Comparison of ENCODE assay signal across 12 mouse cellular contexts in the genomic region with DNA sequence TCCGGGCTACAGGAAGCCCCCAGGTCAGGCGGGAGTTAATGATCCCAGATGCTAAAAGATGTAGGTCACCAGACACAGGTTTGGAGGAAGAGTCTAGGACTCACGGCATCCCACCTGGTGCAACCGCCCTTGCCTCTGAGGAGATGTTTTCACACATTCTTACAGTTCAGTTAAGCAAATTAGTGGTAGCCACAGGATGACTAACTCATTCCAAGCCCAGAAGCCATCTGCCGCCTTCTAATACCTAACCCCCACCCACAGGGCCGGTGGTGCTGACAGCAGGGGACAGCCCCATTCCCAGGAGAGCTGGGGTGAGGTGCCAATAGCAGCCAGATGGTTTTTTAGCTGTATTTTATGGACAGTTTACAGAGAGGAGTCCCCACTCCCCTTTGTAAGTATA. TPM values are rescaled to one million over a fixed set of nuclear protein-coding genes. Genes with fewer than 3 reads are reported as not detected.
DNase-seq lines count a peak whose midpoint lies in the region; ATAC-seq and TF ChIP-seq lines count a peak whose summit lies in the region.
"Had no signal": no experiment of that assay in that cellular context is flagged by ENCODE, and none has a peak within 500 bp of the region (broad histone marks: within the 10 kb centered on the region; RNA-seq: fewer than 3 reads in every experiment).

No protein-coding gene starts in this region.

- DNase-seq in cerebellum, adult 11-12 months, result peak; percentile 51
- DNase-seq in cerebellum, adult 11 months, result no peak
- no peak for DNase-seq in liver, embryonic 11.5 days (ENCODE audit: low spot score)
- DNase-seq in liver, result no peak
- DNase-seq in T-cell, adult 2 months (ENCODE audit: low spot score), result peak; percentile 28
- DNase-seq in spleen, adult 2 months (ENCODE audit: low read depth in 1 of 2, low spot score in 2 of 2), result peak in 1 of 2 experiments; percentile 59
- DNase-seq in ovary, adult 18-20 months (ENCODE audit: low spot score), result no peak
- DNase-seq: adrenal gland, postnatal 36 days had no signal

- no peaks in the 10 kb centered on the region for H3K27me3 ChIP-seq in liver, embryonic 11.5 days (replicated peaks; ENCODE audit: control insufficient read depth, insufficient read depth, low read length)
- H3K27me3 ChIP-seq in spleen, adult 2 months (ENCODE audit: control insufficient read depth, insufficient read depth, low read length), result no peaks in the 10 kb centered on the region

- 29% methylated on average over 6 of the region's 6 CpGs for WGBS in liver, embryonic 11.5 days
- 24% methylated on average over 6 of the region's 6 CpGs for WGBS in spleen, adult 2 months

- ATAC-seq in liver, embryonic 11.5 days (replicated peaks; ENCODE audit: low FRiP score), result no peak
- no peak for ATAC-seq in granulocyte monocyte progenitor cell, adult 5-6 weeks (replicated peaks; ENCODE audit: poor library complexity, severe bottlenecking)

- peak overlapping the region; percentile 99 for H3K9ac ChIP-seq in liver, embryonic 11.5 days (ENCODE audit: low read depth, low read length)
- H3K9ac ChIP-seq: embryonic facial prominence, embryonic 15.5 days; limb, embryonic 12.5 days; neural tube, embryonic 13.5 days had no signal

- peaks cover 15% of the 10 kb centered on the region for H3K36me3 ChIP-seq in liver, embryonic 11.5 days (ENCODE audit: control insufficient read depth, insufficient read depth, low read length)
- H3K36me3 ChIP-seq in spleen, adult 2 months (ENCODE audit: control insufficient read depth, insufficient read depth, low read length), result no peaks in the 10 kb centered on the region
- H3K36me3 ChIP-seq: embryonic facial prominence, embryonic 15.5 days; limb, embryonic 12.5 days; neural tube, embryonic 13.5 days had no signal

- TF ChIP-seq POLR2A in spleen, adult 2 months (IDR thresholded peaks at IDR 0.05; ENCODE audit: low read depth, low read length), result no peak

- peaks cover 66% of the 10 kb centered on the region for H3K4me1 ChIP-seq in liver, embryonic 11.5 days (replicated peaks; ENCODE audit: control insufficient read depth, insufficient read depth, low read length)
- H3K4me1 ChIP-seq in spleen, adult 2 months (ENCODE audit: control insufficient read depth, insufficient read depth, insufficient read length), result peaks cover 24% of the 10 kb centered on the region; the same call in 1 of the 2 replicates

- peak overlapping the region; percentile 97 for H3K4me2 ChIP-seq in liver, embryonic 11.5 days

- H3K9me3 ChIP-seq in liver, embryonic 11.5 days (ENCODE audit: control insufficient read depth, low read length), result no peaks in the 10 kb centered on the region
- H3K9me3 ChIP-seq: embryonic facial prominence, embryonic 15.5 days; limb, embryonic 12.5 days; neural tube, embryonic 13.5 days had no signal

- peak overlapping the region; percentile 99 for H3K4me3 ChIP-seq in liver, embryonic 11.5 days (ENCODE audit: low read depth, low read length)
- H3K4me3 ChIP-seq in spleen, adult 2 months (ENCODE audit: extremely low read depth, insufficient read depth, insufficient read length), result no peak overlapping the region
- H3K4me3 ChIP-seq: embryonic facial prominence, embryonic 15.5 days; neural tube, embryonic 13.5 days had no signal

- H3K27ac ChIP-seq in liver, embryonic 11.5 days (ENCODE audit: low read depth, low read length), result peak overlapping the region; percentile 99
- peak overlapping the region; percentile 82 for H3K27ac ChIP-seq in spleen, adult 2 months (ENCODE audit: insufficient read depth, low read length)
- H3K27ac ChIP-seq: embryonic facial prominence, embryonic 15.5 days; limb, embryonic 12.5 days; neural tube, embryonic 13.5 days had no signal

- TF ChIP-seq CTCF in spleen, adult 2 months (IDR thresholded peaks at IDR 0.05; ENCODE audit: extremely low read depth, insufficient read depth, insufficient read length, insufficient replicate concordance), result no peak

RNA-seq across cellular contexts. Expression of a gene that starts 3.8 kb away (rescaled TPM):
- polyA plus RNA-seq in liver, embryonic 11.5 days (2014; fragmentation: Nextera tagmentation; extraction: Ambion mirVana), result 22.7 and 26.5 TPM in 2 replicates
- polyA plus RNA-seq in spleen, adult 2 months (2012; rRNA removed), result 73.3 and 113 TPM in 2 replicates
- 1.7 and 3.4 TPM in 2 replicates for total RNA-seq in granulocyte monocyte progenitor cell, adult 5-6 weeks (2014; fragmentation: Nextera tagmentation)
- 5.5 and 7.9 TPM in 2 replicates for total RNA-seq in granulocyte monocyte progenitor cell, adult 5-6 weeks (2017)

Comparison
In these comparisons a context has a peak if more than half of its experiments do, and no peak if none do; other contexts are left out.
1. DNase-seq: peak in cerebellum, adult 11-12 months (single experiment) and T-cell, adult 2 months (single experiment); none in cerebellum, adult 11 months (single experiment), liver, embryonic 11.5 days (single experiment), liver (single experiment) and ovary, adult 18-20 months (single experiment).